Mouse (Mus musculus): ENCODE results near the gene Cldn3. TPM values are rescaled to one million over a fixed set of nuclear protein-coding genes. Genes with fewer than 3 reads are reported as not detected.

Gene Cldn3
- total and polyA plus RNA-seq, 3 experiments: not detected

- Histone ChIP-seq H3K4me2 (ENCODE audit: insufficient read depth, low read depth, poor library complexity, severe bottlenecking) (no peak overlapping the region), H3K36me3 (replicated peaks in 1 of 2; ENCODE audit: control insufficient read depth in 1 of 2, insufficient read depth in 1 of 2, low read length in 1 of 2) (no peaks in the 10 kb centered on the region), H3K79me2 (replicated peaks; ENCODE audit: control insufficient read depth, extremely low read depth, insufficient read depth, poor library complexity, severe bottlenecking) (no peaks in the 10 kb centered on the region), H3K9me3 (replicated peaks; ENCODE audit: low read length) (no peaks in the 10 kb centered on the region), H3K27ac (ENCODE audit: insufficient read depth, low read depth) (no peak overlapping the region), H3K4me1 (ENCODE audit: control insufficient read depth in 1 of 2, insufficient read depth in 2 of 2) (peaks cover 4 to 8% of the 10 kb centered on the region in 2 experiments), H3K4me3 (replicated peaks in 1 of 3; ENCODE audit: low read depth in 2 of 3, low read length in 2 of 3, poor library complexity in 1 of 3) (no peak overlapping the region), H3K9ac (ENCODE audit: insufficient read depth, low read depth) (no peak overlapping the region), H3K27me3 (replicated peaks) (peaks cover 58% of the 10 kb centered on the region)
- no peak for DNase-seq (ENCODE audit: extremely low read depth)
- TF ChIP-seq CTCF (conservative IDR thresholded peaks at IDR 0.05 in 1 of 2, IDR thresholded peaks at IDR 0.05 in 1 of 2; ENCODE audit: low read depth in 2 of 2, low read length in 2 of 2): no peak
- TF ChIP-seq EP300 (IDR thresholded peaks at IDR 0.05; ENCODE audit: low read length): no peak
- TF ChIP-seq ZNF384 (IDR thresholded peaks at IDR 0.05; ENCODE audit: low read depth, low read length): no peak
- TF ChIP-seq KAT2A (IDR thresholded peaks at IDR 0.05; ENCODE audit: insufficient replicate concordance, low read length): no peak
- no peak for TF ChIP-seq RCOR1 (conservative IDR thresholded peaks at IDR 0.05; ENCODE audit: low read depth, low read length)
- TF ChIP-seq USF1 (IDR thresholded peaks at IDR 0.05; ENCODE audit: low read depth, low read length): no peak
- no peak for TF ChIP-seq MAX (IDR thresholded peaks at IDR 0.05; ENCODE audit: low read length)
- no peak for TF ChIP-seq MXI1 (IDR thresholded peaks at IDR 0.05; ENCODE audit: low read depth, low read length)
- no peak for TF ChIP-seq MEF2A (IDR thresholded peaks at IDR 0.05; ENCODE audit: borderline replicate concordance, low read depth, low read length)
- no peak for TF ChIP-seq BHLHE40 (IDR thresholded peaks at IDR 0.05; ENCODE audit: low read depth, low read length)
- no peak for TF ChIP-seq ELF1 (IDR thresholded peaks at IDR 0.05; ENCODE audit: low read depth, low read length)
- TF ChIP-seq RAD21 (IDR thresholded peaks at IDR 0.05; ENCODE audit: low read depth, low read length): no peak
- dilution Hi-C loops (cut with MboI; ENCODE audit: extremely low pct_ligation_motif_present, extremely low pct_unique_long_range_greater_than_20kb, low sequenced_read_pairs): no loop called here
- in situ Hi-C loops (cut with MboI; ENCODE audit: low pct_ligation_motif_present, low pct_unique_long_range_greater_than_20kb, low sequenced_read_pairs): no loop called here
Measured at GRCm38 (mm10) chr5:135002151-135002550, 16.1 kb downstream of the Cldn3 start.

GRCm38 (mm10) chr5:135007802-135008571 lies 22.0 kb downstream of the Cldn3 start:
- H3K9me3 ChIP-seq (replicated peaks; ENCODE audit: low read length): no peaks in the 10 kb centered on the region
- H3K4me3 ChIP-seq (replicated peaks in 1 of 3; ENCODE audit: low read depth in 2 of 3, low read length in 2 of 3, poor library complexity in 1 of 3): peak overlapping the region; percentile 50 to 65 (median 57)
- H3K79me2 ChIP-seq (replicated peaks; ENCODE audit: control insufficient read depth, extremely low read depth, insufficient read depth, poor library complexity, severe bottlenecking): no peaks in the 10 kb centered on the region; the same call in 1 of the 2 replicates
- dilution Hi-C loops (cut with MboI; ENCODE audit: extremely low pct_ligation_motif_present, extremely low pct_unique_long_range_greater_than_20kb, low sequenced_read_pairs) (no loop called here), in situ Hi-C loops (cut with MboI; ENCODE audit: low pct_ligation_motif_present, low pct_unique_long_range_greater_than_20kb, low sequenced_read_pairs) (no loop called here)
- DNase-seq (ENCODE audit: extremely low read depth): peak; percentile 64
- TF ChIP-seq PAX5 (IDR thresholded peaks at IDR 0.05; ENCODE audit: low read length): no peak
- peak in 1 of 2 experiments; percentile 53; a peak in 2 of 4 replicates for TF ChIP-seq CTCF (conservative IDR thresholded peaks at IDR 0.05 in 1 of 2, IDR thresholded peaks at IDR 0.05 in 1 of 2; ENCODE audit: low read depth in 2 of 2, low read length in 2 of 2)
- TF ChIP-seq TCF12 (IDR thresholded peaks at IDR 0.05; ENCODE audit: low read depth, low read length): 0 out of 2 replicates have a peak, but pooled peaks have one; percentile 47
- TF ChIP-seq MEF2A (IDR thresholded peaks at IDR 0.05; ENCODE audit: borderline replicate concordance, low read depth, low read length): 0 out of 2 replicates have a peak, but pooled peaks have one; percentile 24
- no peak for TF ChIP-seq EP300 (IDR thresholded peaks at IDR 0.05; ENCODE audit: low read length)
- TF ChIP-seq ZKSCAN1 (IDR thresholded peaks at IDR 0.05; ENCODE audit: borderline replicate concordance, low read depth, low read length): no peak
- 0 out of 2 replicates have a peak, but pooled peaks have one; percentile 28 for TF ChIP-seq BHLHE40 (IDR thresholded peaks at IDR 0.05; ENCODE audit: low read depth, low read length)
- TF ChIP-seq UBTF (IDR thresholded peaks at IDR 0.05; ENCODE audit: low read depth, low read length): no peak
- no peak for TF ChIP-seq E2F4 (IDR thresholded peaks at IDR 0.05; ENCODE audit: insufficient replicate concordance, low read depth, low read length)
- TF ChIP-seq MAFK (IDR thresholded peaks at IDR 0.05; ENCODE audit: insufficient replicate concordance, low read length): no peak
- 0 out of 2 replicates have a peak, but pooled peaks have one; percentile 15 for TF ChIP-seq IRF4 (IDR thresholded peaks at IDR 0.05; ENCODE audit: low read depth, low read length)
- peak; percentile 43; the same call in 1 of the 2 replicates for TF ChIP-seq ELF1 (IDR thresholded peaks at IDR 0.05; ENCODE audit: low read depth, low read length)
- H3K27me3 ChIP-seq (replicated peaks): peaks cover 27% of the 10 kb centered on the region
- peak overlapping the region; percentile 74 for H3K9ac ChIP-seq (ENCODE audit: insufficient read depth, low read depth)
- H3K36me3 ChIP-seq (replicated peaks in 1 of 2; ENCODE audit: control insufficient read depth in 1 of 2, insufficient read depth in 1 of 2, low read length in 1 of 2): peaks cover 2 to 18% of the 10 kb centered on the region in 2 experiments
- H3K4me1 ChIP-seq (ENCODE audit: control insufficient read depth in 1 of 2, insufficient read depth in 2 of 2): peaks cover 10 to 30% of the 10 kb centered on the region in 2 experiments
- peak overlapping the region; percentile 71 for H3K27ac ChIP-seq (ENCODE audit: insufficient read depth, low read depth)
- peak overlapping the region; percentile 84 for H3K4me2 ChIP-seq (ENCODE audit: insufficient read depth, low read depth, poor library complexity, severe bottlenecking)

Data from CH12.LX (cell line).